Mouse (Mus musculus): ENCODE results near the gene Ccdc188.

DNA sequence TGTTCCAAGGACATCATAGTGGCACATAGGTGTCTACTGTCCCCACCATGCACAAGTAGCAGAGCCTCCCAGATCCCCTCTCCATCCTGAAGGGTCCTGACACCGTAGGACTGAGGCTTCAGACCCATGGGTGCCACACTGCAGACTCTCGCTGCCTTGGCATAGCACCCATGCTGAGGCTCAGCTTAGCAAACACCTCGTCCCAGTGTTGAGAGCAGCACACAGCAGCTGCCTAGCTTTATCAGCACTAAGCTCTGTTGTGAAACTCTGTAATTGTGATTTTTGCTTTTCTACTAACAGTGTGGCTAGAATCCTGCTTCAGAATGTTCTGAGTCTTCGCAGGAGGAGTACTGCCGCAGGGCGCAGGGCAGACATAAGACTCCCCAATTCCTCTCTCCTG is 19.8 kb upstream of the Ccdc188 start:
- no peak for TF ChIP-seq GATA1 (IDR thresholded peaks at IDR 0.05; ENCODE audit: low read length)
- TF ChIP-seq TAL1 (IDR thresholded peaks at IDR 0.05; ENCODE audit: low read length): no peak

Data from erythroblast, embryonic 14.5 days (primary cell).